Mouse (Mus musculus): Measurements from ENCODE around the gene Myh6. TPM values are rescaled to one million over a fixed set of nuclear protein-coding genes. Genes with fewer than 3 reads are reported as not detected.
"Not testable (repeated sequence)": the region's sequence is repeated elsewhere in the genome, so short reads cannot be mapped to it uniquely, and the experiment has no call there.

The Myh6 gene
- total RNA-seq, 2 experiments from 2014 or later: 3.1 to 4.9 TPM

- DNase-seq (ENCODE audit: low spot score in 2 of 2): peak; percentile 58 to 68
Measured at GRCm38 (mm10) chr14:54995457-54996138, 28.9 kb upstream of the Myh6 start.

- no peak for DNase-seq (ENCODE audit: low spot score in 2 of 2)
Measured at GRCm38 (mm10) chr14:54994869-54995186, 28.1 kb upstream of the Myh6 start.

- DNase-seq (ENCODE audit: low spot score in 2 of 2): no peak
Measured at GRCm38 (mm10) chr14:54994136-54994868, 27.6 kb upstream of the Myh6 start, which contains the start of gene Myh7. Gene Myh7 (minus strand): TSS chr14:54994626.

GRCm38 (mm10) chr14:54993636-54994035 is 26.9 kb upstream of the Myh6 start:
- no peak for DNase-seq (ENCODE audit: low spot score in 2 of 2)

- DNase-seq (ENCODE audit: low spot score in 2 of 2): no peak
Measured at GRCm38 (mm10) chr14:54992196-54992595, 25.5 kb upstream of the Myh6 start.

- no peak for DNase-seq (ENCODE audit: low spot score in 2 of 2)
Measured at GRCm38 (mm10) chr14:54989886-54990441, 23.2 kb upstream of the Myh6 start.

GRCm38 (mm10) chr14:54988882-54989281 is 22.2 kb upstream of the Myh6 start:
- DNase-seq (ENCODE audit: low spot score in 2 of 2): no peak

- DNase-seq (ENCODE audit: low spot score in 2 of 2): not testable (repeated sequence)
Measured at GRCm38 (mm10) chr14:54988350-54988874, 21.7 kb upstream of the Myh6 start.

- DNase-seq (ENCODE audit: low spot score in 2 of 2): no peak
Measured at GRCm38 (mm10) chr14:54981934-54982333, 15.2 kb upstream of the Myh6 start.

GRCm38 (mm10) chr14:54978664-54979063 is 11.9 kb upstream of the Myh6 start:
- no peak for DNase-seq (ENCODE audit: low spot score in 2 of 2)

- no peak for DNase-seq (ENCODE audit: low spot score in 2 of 2)
Measured at GRCm38 (mm10) chr14:54976633-54977032, 9.9 kb upstream of the Myh6 start, which contains the start of gene Gm17428. Gene Gm17428 (plus strand): TSS chr14:54976933.

GRCm38 (mm10) chr14:54974068-54974791 is 7.5 kb upstream of the Myh6 start:
- DNase-seq (ENCODE audit: low spot score in 2 of 2): no peak

GRCm38 (mm10) chr14:54972786-54973185 is 6.1 kb upstream of the Myh6 start:
- DNase-seq (ENCODE audit: low spot score in 2 of 2): not testable (repeated sequence)

- no peak for DNase-seq (ENCODE audit: low spot score in 2 of 2)
Measured at GRCm38 (mm10) chr14:54968344-54968743, 1.6 kb upstream of the Myh6 start.

GRCm38 (mm10) chr14:54967874-54968273 is 1.1 kb upstream of the Myh6 start:
- no peak for DNase-seq (ENCODE audit: low spot score in 2 of 2)

- no peak for DNase-seq (ENCODE audit: low spot score in 2 of 2)
Measured at GRCm38 (mm10) chr14:54965631-54966030, 1.1 kb downstream of the Myh6 start.

GRCm38 (mm10) chr14:54965044-54965443 is 1.7 kb downstream of the Myh6 start:
- no peak for DNase-seq (ENCODE audit: low spot score in 2 of 2)

- no peak for DNase-seq (ENCODE audit: low spot score in 2 of 2)
Measured at GRCm38 (mm10) chr14:54963727-54964126, 3.0 kb downstream of the Myh6 start.

GRCm38 (mm10) chr14:54962714-54963113 is 4.0 kb downstream of the Myh6 start:
- DNase-seq (ENCODE audit: low spot score in 2 of 2): no peak

GRCm38 (mm10) chr14:54961487-54961886 is 5.2 kb downstream of the Myh6 start:
- DNase-seq (ENCODE audit: low spot score in 2 of 2): no peak

GRCm38 (mm10) chr14:54960769-54961168 is 6.0 kb downstream of the Myh6 start:
- DNase-seq (ENCODE audit: low spot score in 2 of 2): peak; percentile 39 to 41

Data from layer of hippocampus, postnatal 10 days (tissue).